Mouse (Mus musculus): Measurements from ENCODE around the gene Zbtb8b. TPM values are rescaled to one million over a fixed set of nuclear protein-coding genes. Genes with fewer than 3 reads are reported as not detected.
"Not testable (repeated sequence)": the region's sequence is repeated elsewhere in the genome, so short reads cannot be mapped to it uniquely, and the experiment has no call there.

The Zbtb8b gene
- polyA plus RNA-seq, 1 experiment from 2014 or later, result 1.8 TPM

- Histone ChIP-seq H3K4me3 (ENCODE audit: low read depth, low read length) (no peak overlapping the region), H3K27me3 (ENCODE audit: control insufficient read depth, insufficient read depth, low read length) (no peaks in the 10 kb centered on the region), H3K36me3 (ENCODE audit: control insufficient read depth, insufficient read depth, low read length) (no peaks in the 10 kb centered on the region), H3K27ac (ENCODE audit: low read depth, low read length) (no peak overlapping the region), H3K9ac (ENCODE audit: low read length) (no peak overlapping the region), H3K9me3 (ENCODE audit: control insufficient read depth, low read length) (no peaks in the 10 kb centered on the region), H3K4me1 (replicated peaks; ENCODE audit: control insufficient read depth, insufficient read depth, low read length) (no peaks in the 10 kb centered on the region), H3K4me2 (ENCODE audit: low read depth, low read length, severe bottlenecking) (no peak overlapping the region)
- 81% methylated on average over 11 of the region's 11 CpGs for WGBS
- ATAC-seq (replicated peaks; ENCODE audit: low FRiP score) (no peak), DNase-seq (ENCODE audit: low spot score) (no peak)
Measured at GRCm38 (mm10) chr4:129447778-129448563, 7.3 kb upstream of the Zbtb8b start.

GRCm38 (mm10) chr4:129447360-129447759, 6.7 kb upstream of the Zbtb8b start:
- H3K4me2 ChIP-seq (ENCODE audit: low read depth, low read length, severe bottlenecking), result no peak overlapping the region
- no peak for ATAC-seq (replicated peaks; ENCODE audit: low FRiP score)
- no peak overlapping the region for H3K4me3 ChIP-seq (ENCODE audit: low read depth, low read length)
- no peaks in the 10 kb centered on the region for H3K9me3 ChIP-seq (ENCODE audit: control insufficient read depth, low read length)
- no peaks in the 10 kb centered on the region for H3K4me1 ChIP-seq (replicated peaks; ENCODE audit: control insufficient read depth, insufficient read depth, low read length)
- no peak overlapping the region for H3K9ac ChIP-seq (ENCODE audit: low read length)
- no peak overlapping the region for H3K27ac ChIP-seq (ENCODE audit: low read depth, low read length)
- no peaks in the 10 kb centered on the region for H3K36me3 ChIP-seq (ENCODE audit: control insufficient read depth, insufficient read depth, low read length)
- WGBS, result 87% methylated on average over 8 of the region's 8 CpGs
- no peaks in the 10 kb centered on the region for H3K27me3 ChIP-seq (ENCODE audit: control insufficient read depth, insufficient read depth, low read length)
- no peak for DNase-seq (ENCODE audit: low spot score)

GRCm38 (mm10) chr4:129441145-129441544, 492 bp upstream of the Zbtb8b start:
- no peak for ATAC-seq (replicated peaks; ENCODE audit: low FRiP score)
- 25% methylated on average over 6 of the region's 6 CpGs for WGBS
- no peak for DNase-seq (ENCODE audit: low spot score)
- no peak overlapping the region for H3K27ac ChIP-seq (ENCODE audit: low read depth, low read length)
- peaks cover 16% of the 10 kb centered on the region; the same call in 1 of the 2 replicates for H3K27me3 ChIP-seq (ENCODE audit: control insufficient read depth, insufficient read depth, low read length)
- no peaks in the 10 kb centered on the region for H3K9me3 ChIP-seq (ENCODE audit: control insufficient read depth, low read length)
- H3K4me3 ChIP-seq (ENCODE audit: low read depth, low read length), result peak overlapping the region; percentile 39; the same call in 1 of the 2 replicates
- no peaks in the 10 kb centered on the region; the same call in 1 of the 2 replicates for H3K4me1 ChIP-seq (replicated peaks; ENCODE audit: control insufficient read depth, insufficient read depth, low read length)
- no peaks in the 10 kb centered on the region for H3K36me3 ChIP-seq (ENCODE audit: control insufficient read depth, insufficient read depth, low read length)
- H3K4me2 ChIP-seq (ENCODE audit: low read depth, low read length, severe bottlenecking), result peak overlapping the region; percentile 64; the same call in 1 of the 2 replicates
- H3K9ac ChIP-seq (ENCODE audit: low read length), result no peak overlapping the region

- H3K4me3 ChIP-seq (ENCODE audit: low read depth, low read length), result no peak overlapping the region
- H3K4me1 ChIP-seq (replicated peaks; ENCODE audit: control insufficient read depth, insufficient read depth, low read length), result no peaks in the 10 kb centered on the region
- DNase-seq (ENCODE audit: low spot score) (no peak), ATAC-seq (replicated peaks; ENCODE audit: low FRiP score) (no peak)
- H3K9ac ChIP-seq (ENCODE audit: low read length), result no peak overlapping the region
- 79% methylated on average over 5 of the region's 5 CpGs for WGBS
- no peak overlapping the region for H3K4me2 ChIP-seq (ENCODE audit: low read depth, low read length, severe bottlenecking)
- no peak overlapping the region for H3K27ac ChIP-seq (ENCODE audit: low read depth, low read length)
- H3K36me3 ChIP-seq (ENCODE audit: control insufficient read depth, insufficient read depth, low read length), result no peaks in the 10 kb centered on the region
- no peaks in the 10 kb centered on the region for H3K9me3 ChIP-seq (ENCODE audit: control insufficient read depth, low read length)
- H3K27me3 ChIP-seq (ENCODE audit: control insufficient read depth, insufficient read depth, low read length), result no peaks in the 10 kb centered on the region
Measured at GRCm38 (mm10) chr4:129418321-129418720, 22.3 kb downstream of the Zbtb8b start.

- H3K36me3 ChIP-seq (ENCODE audit: control insufficient read depth, insufficient read depth, low read length), result no peaks in the 10 kb centered on the region
- WGBS, result 88% methylated on average over 5 of the region's 5 CpGs
- no peak for ATAC-seq (replicated peaks; ENCODE audit: low FRiP score)
- H3K9me3 ChIP-seq (ENCODE audit: control insufficient read depth, low read length), result no peaks in the 10 kb centered on the region
- H3K9ac ChIP-seq (ENCODE audit: low read length), result no peak overlapping the region
- H3K27ac ChIP-seq (ENCODE audit: low read depth, low read length), result no peak overlapping the region
- no peak overlapping the region for H3K4me3 ChIP-seq (ENCODE audit: low read depth, low read length)
- H3K4me1 ChIP-seq (replicated peaks; ENCODE audit: control insufficient read depth, insufficient read depth, low read length), result no peaks in the 10 kb centered on the region
- no peak overlapping the region for H3K4me2 ChIP-seq (ENCODE audit: low read depth, low read length, severe bottlenecking)
- H3K27me3 ChIP-seq (ENCODE audit: control insufficient read depth, insufficient read depth, low read length), result no peaks in the 10 kb centered on the region
- no peak for DNase-seq (ENCODE audit: low spot score)
Measured at GRCm38 (mm10) chr4:129416478-129416877, 24.2 kb downstream of the Zbtb8b start.

GRCm38 (mm10) chr4:129415892-129416291, 24.8 kb downstream of the Zbtb8b start:
- no peak overlapping the region for H3K9ac ChIP-seq (ENCODE audit: low read length)
- H3K27me3 ChIP-seq (ENCODE audit: control insufficient read depth, insufficient read depth, low read length), result no peaks in the 10 kb centered on the region
- H3K4me3 ChIP-seq (ENCODE audit: low read depth, low read length), result no peak overlapping the region
- no peak overlapping the region for H3K4me2 ChIP-seq (ENCODE audit: low read depth, low read length, severe bottlenecking)
- no peaks in the 10 kb centered on the region for H3K4me1 ChIP-seq (replicated peaks; ENCODE audit: control insufficient read depth, insufficient read depth, low read length)
- DNase-seq (ENCODE audit: low spot score) (no peak), ATAC-seq (replicated peaks; ENCODE audit: low FRiP score) (no peak)
- no peak overlapping the region for H3K27ac ChIP-seq (ENCODE audit: low read depth, low read length)
- WGBS, result 96% methylated on average over 5 of the region's 5 CpGs
- no peaks in the 10 kb centered on the region for H3K36me3 ChIP-seq (ENCODE audit: control insufficient read depth, insufficient read depth, low read length)
- no peaks in the 10 kb centered on the region for H3K9me3 ChIP-seq (ENCODE audit: control insufficient read depth, low read length)

GRCm38 (mm10) chr4:129410991-129411390, 29.7 kb downstream of the Zbtb8b start:
- H3K4me2 ChIP-seq (ENCODE audit: low read depth, low read length, severe bottlenecking), result no peak overlapping the region
- H3K9me3 ChIP-seq (ENCODE audit: control insufficient read depth, low read length), result no peaks in the 10 kb centered on the region
- no peak overlapping the region for H3K9ac ChIP-seq (ENCODE audit: low read length)
- H3K27ac ChIP-seq (ENCODE audit: low read depth, low read length), result no peak overlapping the region
- no peaks in the 10 kb centered on the region for H3K36me3 ChIP-seq (ENCODE audit: control insufficient read depth, insufficient read depth, low read length)
- ATAC-seq (replicated peaks; ENCODE audit: low FRiP score) (no peak), DNase-seq (ENCODE audit: low spot score) (no peak)
- no peak overlapping the region for H3K4me3 ChIP-seq (ENCODE audit: low read depth, low read length)
- H3K27me3 ChIP-seq (ENCODE audit: control insufficient read depth, insufficient read depth, low read length), result no peaks in the 10 kb centered on the region
- no peaks in the 10 kb centered on the region for H3K4me1 ChIP-seq (replicated peaks; ENCODE audit: control insufficient read depth, insufficient read depth, low read length)

- not testable (repeated sequence) for H3K27me3 ChIP-seq (ENCODE audit: control insufficient read depth, insufficient read depth, low read length); H3K4me1 ChIP-seq (replicated peaks; ENCODE audit: control insufficient read depth, insufficient read depth, low read length); DNase-seq (ENCODE audit: low spot score); H3K4me3 ChIP-seq (ENCODE audit: low read depth, low read length); H3K27ac ChIP-seq (ENCODE audit: low read depth, low read length); H3K36me3 ChIP-seq (ENCODE audit: control insufficient read depth, insufficient read depth, low read length); H3K9me3 ChIP-seq (ENCODE audit: control insufficient read depth, low read length); ATAC-seq (replicated peaks; ENCODE audit: low FRiP score); H3K9ac ChIP-seq (ENCODE audit: low read length); H3K4me2 ChIP-seq (ENCODE audit: low read depth, low read length, severe bottlenecking)
- WGBS, result 86% methylated on average over 3 of the region's 3 CpGs
Measured at GRCm38 (mm10) chr4:129410532-129410931, 30.1 kb downstream of the Zbtb8b start.

GRCm38 (mm10) chr4:129406447-129406846, 34.2 kb downstream of the Zbtb8b start:
- H3K36me3 ChIP-seq (ENCODE audit: control insufficient read depth, insufficient read depth, low read length), result no peaks in the 10 kb centered on the region
- H3K4me3 ChIP-seq (ENCODE audit: low read depth, low read length), result peak overlapping the region; percentile 30
- no peaks in the 10 kb centered on the region for H3K27me3 ChIP-seq (ENCODE audit: control insufficient read depth, insufficient read depth, low read length)
- H3K4me2 ChIP-seq (ENCODE audit: low read depth, low read length, severe bottlenecking), result peak overlapping the region; percentile 56
- peak; percentile 68 for DNase-seq (ENCODE audit: low spot score)
- 3% methylated on average over 25 of the region's 25 CpGs for WGBS
- no peak for ATAC-seq (replicated peaks; ENCODE audit: low FRiP score)
- no peaks in the 10 kb centered on the region for H3K9me3 ChIP-seq (ENCODE audit: control insufficient read depth, low read length)
- no peaks in the 10 kb centered on the region for H3K4me1 ChIP-seq (replicated peaks; ENCODE audit: control insufficient read depth, insufficient read depth, low read length)
- no peak overlapping the region for H3K27ac ChIP-seq (ENCODE audit: low read depth, low read length)
- peak overlapping the region; percentile 51 for H3K9ac ChIP-seq (ENCODE audit: low read length)

Data from forebrain, embryonic 11.5 days (tissue).